Mouse (Mus musculus): ENCODE results near the gene Abcc4. TPM values are rescaled to one million over a fixed set of nuclear protein-coding genes. Genes with fewer than 3 reads are reported as not detected.

Abcc4 gene
- total and polyA plus RNA-seq, 3 experiments: 10.5 to 25.2 (median 16.2) TPM

GRCm38 (mm10) chr14:118742862-118743261 lies 36.8 kb upstream of the Abcc4 start:
- ATAC-seq (ENCODE audit: extremely low read depth, insufficient number of reproducible peaks, low FRiP score, poor library complexity, severe bottlenecking): no peak
- DNase-seq (ENCODE audit: low spot score): no peak
- H3K9me3 ChIP-seq (replicated peaks): no peaks in the 10 kb centered on the region
- no peak for TF ChIP-seq CTCF (IDR thresholded peaks at IDR 0.05; ENCODE audit: low read depth, low read length)
- H3K4me1 ChIP-seq (ENCODE audit: insufficient read depth, low read depth, low read length): peaks cover 2% of the 10 kb centered on the region; the same call in 1 of the 2 replicates
- no peak overlapping the region for H3K4me3 ChIP-seq (ENCODE audit: low read depth, low read length)
- peaks cover 14% of the 10 kb centered on the region for H3K27me3 ChIP-seq (ENCODE audit: insufficient read depth, low read length)
- H3K36me3 ChIP-seq (replicated peaks): no peaks in the 10 kb centered on the region

DNA sequence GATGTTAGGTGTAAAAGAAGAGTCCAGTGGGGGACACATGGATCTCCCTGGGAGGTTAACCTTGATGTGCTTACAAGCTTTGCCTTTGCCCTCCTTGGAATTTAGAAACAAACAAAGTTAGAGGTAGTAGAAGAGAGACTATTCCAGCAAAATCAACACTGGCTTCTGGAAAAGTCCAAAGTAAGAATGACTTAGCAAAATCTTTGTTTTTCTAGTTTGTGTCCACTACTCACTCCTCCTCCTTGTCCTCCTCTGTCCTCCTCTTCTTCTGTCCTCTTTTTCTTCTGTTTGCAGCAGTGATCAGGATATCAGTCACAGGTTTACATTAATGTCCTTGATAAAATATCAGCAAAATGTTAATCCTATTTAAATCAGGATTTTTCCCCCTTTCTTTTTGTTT lies 35.8 kb upstream of the Abcc4 start:
- DNase-seq (ENCODE audit: low spot score) (no peak), ATAC-seq (ENCODE audit: extremely low read depth, insufficient number of reproducible peaks, low FRiP score, poor library complexity, severe bottlenecking) (no peak)
- Histone ChIP-seq H3K9me3 (replicated peaks) (no peaks in the 10 kb centered on the region), H3K27me3 (ENCODE audit: insufficient read depth, low read length) (peaks cover 20% of the 10 kb centered on the region), H3K4me1 (ENCODE audit: insufficient read depth, low read depth, low read length) (peaks cover 3% of the 10 kb centered on the region; the same call in 1 of the 2 replicates), H3K4me3 (ENCODE audit: low read depth, low read length) (no peak overlapping the region), H3K36me3 (replicated peaks) (no peaks in the 10 kb centered on the region)
- no peak for TF ChIP-seq CTCF (IDR thresholded peaks at IDR 0.05; ENCODE audit: low read depth, low read length)
- no peak for TF ChIP-seq TAL1 (conservative IDR thresholded peaks at IDR 0.05; ENCODE audit: low read depth, low read length)
- TF ChIP-seq POLR2AphosphoS5 (IDR thresholded peaks at IDR 0.05; ENCODE audit: insufficient replicate concordance, low read depth, low read length): no peak
- no peak for TF ChIP-seq GATA1 (IDR thresholded peaks at IDR 0.05; ENCODE audit: borderline replicate concordance, low read length)
- no peak for TF ChIP-seq GATA2 (IDR thresholded peaks at IDR 0.05; ENCODE audit: borderline replicate concordance, low read depth, low read length)

DNA sequence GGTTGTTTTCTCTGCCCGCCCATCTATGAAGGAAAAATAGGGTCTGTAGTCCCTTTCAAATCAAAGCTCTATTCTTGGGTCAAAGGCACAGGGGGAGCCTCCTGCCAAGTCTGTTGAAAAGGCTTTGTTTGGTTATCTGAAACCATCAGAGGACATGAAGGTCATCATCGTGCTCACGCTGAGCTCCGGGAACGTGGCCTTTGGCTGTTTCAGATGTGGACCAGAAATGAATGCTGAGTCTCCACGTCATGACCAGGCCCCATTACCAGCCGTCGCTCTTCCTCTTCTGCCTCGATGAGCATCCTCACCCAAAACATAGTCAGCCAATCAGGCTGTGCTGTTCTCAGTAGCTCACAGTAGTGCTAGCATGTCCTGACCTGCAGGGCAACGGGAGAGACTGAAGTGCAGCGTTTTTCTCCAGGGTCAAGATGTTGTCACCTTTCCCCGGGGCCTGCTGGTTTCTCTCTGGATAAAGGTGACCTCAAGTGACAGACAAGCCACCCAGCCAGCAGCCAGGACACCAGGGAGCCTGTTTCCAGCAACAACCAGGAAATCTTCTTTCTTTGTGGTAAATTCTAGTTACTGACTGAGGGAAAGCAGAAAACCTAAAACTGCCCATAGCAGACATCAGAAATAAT lies 31.4 kb upstream of the Abcc4 start:
- Histone ChIP-seq H3K27me3 (ENCODE audit: insufficient read depth, low read length) (peaks cover 25% of the 10 kb centered on the region), H3K9me3 (replicated peaks) (no peaks in the 10 kb centered on the region), H3K4me3 (ENCODE audit: low read depth, low read length) (no peak overlapping the region), H3K4me1 (ENCODE audit: insufficient read depth, low read depth, low read length) (peaks cover 6% of the 10 kb centered on the region; the same call in 1 of the 2 replicates), H3K36me3 (replicated peaks) (no peaks in the 10 kb centered on the region)
- DNase-seq (ENCODE audit: low spot score): no peak
- no peak for TF ChIP-seq GATA1 (IDR thresholded peaks at IDR 0.05; ENCODE audit: borderline replicate concordance, low read length)
- TF ChIP-seq GATA2 (IDR thresholded peaks at IDR 0.05; ENCODE audit: borderline replicate concordance, low read depth, low read length): no peak
- no peak for TF ChIP-seq CTCF (IDR thresholded peaks at IDR 0.05; ENCODE audit: low read depth, low read length)
- TF ChIP-seq TAL1 (conservative IDR thresholded peaks at IDR 0.05; ENCODE audit: low read depth, low read length): no peak
- TF ChIP-seq POLR2AphosphoS5 (IDR thresholded peaks at IDR 0.05; ENCODE audit: insufficient replicate concordance, low read depth, low read length): no peak
- no peak for ATAC-seq (ENCODE audit: extremely low read depth, insufficient number of reproducible peaks, low FRiP score, poor library complexity, severe bottlenecking)

DNA sequence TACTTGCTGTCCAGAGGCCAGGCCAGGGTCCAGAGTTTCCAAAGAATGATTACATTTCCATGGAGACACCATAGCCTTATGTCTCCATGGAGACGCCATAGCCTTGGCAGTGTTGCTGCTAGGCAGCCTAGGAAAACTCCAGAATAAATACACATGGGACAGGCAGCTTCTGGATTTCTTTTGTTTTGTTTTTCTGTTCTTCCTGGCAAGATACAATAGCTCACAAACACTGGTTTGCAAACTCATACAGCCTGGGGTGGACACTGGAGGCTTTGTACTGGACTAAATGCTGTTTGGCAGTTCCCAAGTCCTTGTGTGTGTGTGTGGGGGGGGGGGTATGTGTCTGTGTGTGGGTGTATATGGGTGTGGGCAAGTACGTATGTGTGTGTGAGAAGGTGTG lies 29.1 kb upstream of the Abcc4 start:
- no peaks in the 10 kb centered on the region for H3K9me3 ChIP-seq (replicated peaks)
- H3K4me3 ChIP-seq (ENCODE audit: low read depth, low read length): no peak overlapping the region
- H3K27me3 ChIP-seq (ENCODE audit: insufficient read depth, low read length): peaks cover 42% of the 10 kb centered on the region
- no peak for DNase-seq (ENCODE audit: low spot score)
- TF ChIP-seq CTCF (IDR thresholded peaks at IDR 0.05; ENCODE audit: low read depth, low read length): no peak
- no peaks in the 10 kb centered on the region for H3K36me3 ChIP-seq (replicated peaks)
- H3K4me1 ChIP-seq (ENCODE audit: insufficient read depth, low read depth, low read length): peaks cover 6% of the 10 kb centered on the region; the same call in 1 of the 2 replicates
- no peak for ATAC-seq (ENCODE audit: extremely low read depth, insufficient number of reproducible peaks, low FRiP score, poor library complexity, severe bottlenecking)

DNA sequence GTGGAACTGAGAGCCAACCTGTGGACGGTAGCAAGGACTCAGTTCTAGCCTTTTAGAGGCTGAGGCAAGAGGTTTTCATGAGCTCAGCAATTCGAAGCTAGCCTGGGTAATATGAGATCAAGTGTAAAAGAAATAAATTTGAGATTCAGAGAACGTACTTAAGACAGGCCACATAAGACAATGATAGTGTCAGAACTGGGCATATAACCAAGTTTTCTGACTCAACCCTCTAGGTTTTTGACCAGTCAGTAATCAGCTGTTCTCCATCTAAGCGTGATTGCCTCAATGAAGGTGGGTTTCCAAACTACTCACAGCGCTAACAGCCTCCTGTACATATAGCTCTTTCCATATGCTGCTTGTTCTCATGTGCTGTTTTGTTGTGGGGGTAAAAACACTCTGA lies 27.1 kb upstream of the Abcc4 start:
- ATAC-seq (ENCODE audit: extremely low read depth, insufficient number of reproducible peaks, low FRiP score, poor library complexity, severe bottlenecking) (no peak), DNase-seq (ENCODE audit: low spot score) (no peak)
- no peak for TF ChIP-seq GATA1 (IDR thresholded peaks at IDR 0.05; ENCODE audit: borderline replicate concordance, low read length)
- no peak for TF ChIP-seq CTCF (IDR thresholded peaks at IDR 0.05; ENCODE audit: low read depth, low read length)
- no peak for TF ChIP-seq TAL1 (conservative IDR thresholded peaks at IDR 0.05; ENCODE audit: low read depth, low read length)
- TF ChIP-seq POLR2AphosphoS5 (IDR thresholded peaks at IDR 0.05; ENCODE audit: insufficient replicate concordance, low read depth, low read length): no peak
- no peak for TF ChIP-seq GATA2 (IDR thresholded peaks at IDR 0.05; ENCODE audit: borderline replicate concordance, low read depth, low read length)
- H3K4me1 ChIP-seq (ENCODE audit: insufficient read depth, low read depth, low read length): peaks cover 6% of the 10 kb centered on the region; the same call in 1 of the 2 replicates
- H3K9me3 ChIP-seq (replicated peaks): no peaks in the 10 kb centered on the region
- peaks cover 52% of the 10 kb centered on the region for H3K27me3 ChIP-seq (ENCODE audit: insufficient read depth, low read length)
- no peak overlapping the region for H3K4me3 ChIP-seq (ENCODE audit: low read depth, low read length)
- H3K36me3 ChIP-seq (replicated peaks): no peaks in the 10 kb centered on the region

DNA sequence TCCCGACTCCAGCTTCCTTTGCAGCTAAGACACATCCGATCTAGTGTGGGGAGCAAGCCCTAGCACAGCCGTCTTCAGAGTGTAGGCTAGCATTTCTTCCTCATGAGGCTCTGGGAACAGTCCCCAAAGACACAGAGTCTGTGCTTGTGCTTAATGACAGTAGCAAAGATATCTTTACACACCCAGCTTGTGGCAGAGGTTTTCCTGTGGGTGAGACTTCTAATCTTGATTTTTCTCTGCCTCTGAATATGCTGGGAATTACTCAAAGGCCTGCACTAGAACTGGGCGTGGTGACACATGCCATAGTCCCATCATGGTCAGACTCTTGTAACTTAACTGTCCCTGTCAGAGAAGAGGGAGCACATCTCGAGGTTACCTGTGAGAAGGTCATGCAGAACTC lies 24.6 kb upstream of the Abcc4 start:
- no peak for TF ChIP-seq GATA1 (IDR thresholded peaks at IDR 0.05; ENCODE audit: borderline replicate concordance, low read length)
- TF ChIP-seq TAL1 (conservative IDR thresholded peaks at IDR 0.05; ENCODE audit: low read depth, low read length): no peak
- no peak for TF ChIP-seq CTCF (IDR thresholded peaks at IDR 0.05; ENCODE audit: low read depth, low read length)
- TF ChIP-seq GATA2 (IDR thresholded peaks at IDR 0.05; ENCODE audit: borderline replicate concordance, low read depth, low read length): no peak
- no peak for TF ChIP-seq POLR2AphosphoS5 (IDR thresholded peaks at IDR 0.05; ENCODE audit: insufficient replicate concordance, low read depth, low read length)
- H3K27me3 ChIP-seq (ENCODE audit: insufficient read depth, low read length): peaks cover 66% of the 10 kb centered on the region
- no peaks in the 10 kb centered on the region for H3K9me3 ChIP-seq (replicated peaks)
- ATAC-seq (ENCODE audit: extremely low read depth, insufficient number of reproducible peaks, low FRiP score, poor library complexity, severe bottlenecking) (no peak), DNase-seq (ENCODE audit: low spot score) (no peak)
- no peak overlapping the region for H3K4me3 ChIP-seq (ENCODE audit: low read depth, low read length)
- H3K36me3 ChIP-seq (replicated peaks): no peaks in the 10 kb centered on the region
- H3K4me1 ChIP-seq (ENCODE audit: insufficient read depth, low read depth, low read length): 0 out of 2 replicates have a peak, but pooled peaks cover 5% of the 10 kb centered on the region

- H3K4me3 ChIP-seq (ENCODE audit: low read depth, low read length): no peak overlapping the region
- TF ChIP-seq TAL1 (conservative IDR thresholded peaks at IDR 0.05; ENCODE audit: low read depth, low read length): no peak
- TF ChIP-seq POLR2AphosphoS5 (IDR thresholded peaks at IDR 0.05; ENCODE audit: insufficient replicate concordance, low read depth, low read length): no peak
- no peak for TF ChIP-seq CTCF (IDR thresholded peaks at IDR 0.05; ENCODE audit: low read depth, low read length)
- TF ChIP-seq GATA1 (IDR thresholded peaks at IDR 0.05; ENCODE audit: borderline replicate concordance, low read length): no peak
- DNase-seq (ENCODE audit: low spot score) (no peak), ATAC-seq (ENCODE audit: extremely low read depth, insufficient number of reproducible peaks, low FRiP score, poor library complexity, severe bottlenecking) (no peak)
- H3K27me3 ChIP-seq (ENCODE audit: insufficient read depth, low read length): peaks cover 62% of the 10 kb centered on the region
- peaks cover 14% of the 10 kb centered on the region; the same call in 1 of the 2 replicates for H3K4me1 ChIP-seq (ENCODE audit: insufficient read depth, low read depth, low read length)
- H3K9me3 ChIP-seq (replicated peaks): no peaks in the 10 kb centered on the region
- no peaks in the 10 kb centered on the region for H3K36me3 ChIP-seq (replicated peaks)
Observed at GRCm38 (mm10) chr14:118725467-118725866, 19.4 kb upstream of the Abcc4 start.
